Comparison of ENCODE assay signal across 9 mouse cellular contexts in the genomic region with DNA sequence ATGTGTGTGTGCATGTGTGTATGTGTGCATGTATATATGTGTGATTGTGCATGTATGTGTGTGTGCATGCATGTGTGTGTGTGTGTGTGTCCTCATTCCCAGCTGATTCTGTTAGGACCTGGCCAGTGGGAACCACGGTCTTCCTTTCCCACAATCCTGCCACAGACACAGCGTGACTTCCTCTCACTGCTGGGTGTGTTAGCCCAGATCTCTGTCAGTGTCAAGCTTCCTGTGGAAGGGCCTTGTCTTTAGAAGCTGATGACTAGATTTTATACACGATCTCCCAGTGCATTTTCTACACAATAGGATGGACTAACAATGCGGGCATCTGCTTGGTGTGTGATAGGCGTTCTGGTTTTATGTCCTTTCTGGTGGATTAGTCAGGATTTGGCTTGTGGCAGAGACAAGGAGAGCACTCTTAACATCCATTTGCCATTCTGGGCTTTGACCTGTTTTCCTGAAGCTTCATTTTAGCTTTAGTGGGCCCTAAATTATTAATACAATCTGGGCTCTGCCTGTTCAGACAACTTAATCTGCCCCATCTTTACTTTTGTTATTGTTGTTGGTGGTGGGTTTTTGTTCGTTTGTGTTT.
DNase-seq lines count a peak whose midpoint lies in the region; ATAC-seq lines count a peak whose summit lies in the region.
"Had no signal": no experiment of that assay in that cellular context is flagged by ENCODE, and none has a peak within 500 bp of the region (broad histone marks: within the 10 kb centered on the region; RNA-seq: fewer than 3 reads in every experiment).

No protein-coding gene starts in this region.

- no peak for ATAC-seq in neural tube, embryonic 11.5 days (ENCODE audit: insufficient read depth, low FRiP score, low TSS enrichment)
- no peak for ATAC-seq in midbrain, embryonic 12.5 days (ENCODE audit: low FRiP score, low read depth)

- peaks cover 22% of the 10 kb centered on the region for H3K4me1 ChIP-seq in neural tube, embryonic 11.5 days (ENCODE audit: control insufficient read depth, insufficient read depth, low read length)
- peaks cover 26% of the 10 kb centered on the region for H3K4me1 ChIP-seq in midbrain, embryonic 12.5 days
- H3K4me1 ChIP-seq: liver, embryonic 15.5 days had no signal

- H3K9ac ChIP-seq in neural tube, embryonic 11.5 days (ENCODE audit: low read length) = no peak overlapping the region
- no peak overlapping the region for H3K9ac ChIP-seq in midbrain, embryonic 12.5 days (replicated peaks)
- H3K9ac ChIP-seq: liver, embryonic 15.5 days had no signal

- peak overlapping the region; percentile 72 for H3K27ac ChIP-seq in neural tube, embryonic 11.5 days (ENCODE audit: low read depth, low read length)
- H3K27ac ChIP-seq in midbrain, embryonic 12.5 days (replicated peaks) = peak overlapping the region; percentile 75
- H3K27ac ChIP-seq: liver, embryonic 15.5 days had no signal

- no peaks in the 10 kb centered on the region for H3K36me3 ChIP-seq in neural tube, embryonic 11.5 days (ENCODE audit: control insufficient read depth, insufficient read depth, low read length)
- no peaks in the 10 kb centered on the region for H3K36me3 ChIP-seq in midbrain, embryonic 12.5 days
- H3K36me3 ChIP-seq: liver, embryonic 15.5 days had no signal

- H3K4me2 ChIP-seq in neural tube, embryonic 11.5 days (ENCODE audit: low read depth) = no peak overlapping the region
- H3K4me2 ChIP-seq in midbrain, embryonic 12.5 days (replicated peaks) = peak overlapping the region; percentile 25; the same call in 1 of the 2 replicates
- H3K4me2 ChIP-seq: liver, embryonic 15.5 days had no signal

- DNase-seq in neural tube, embryonic 11.5 days (ENCODE audit: low spot score) = peak; percentile 21
- DNase-seq in neural tube, embryonic 10.5 days (ENCODE audit: extremely low spot score, low spot score) = no peak
- peak; percentile 41 to 50 for DNase-seq in cerebellum, postnatal 36 days
- no peak for DNase-seq in thymus, postnatal 0 days (ENCODE audit: low spot score)
- no peak for DNase-seq in right cerebral cortex, postnatal 4 days
- no peak for DNase-seq in adrenal gland, postnatal 10 days
- DNase-seq: kidney, adult 11 months had no signal

- no peak overlapping the region for H3K4me3 ChIP-seq in neural tube, embryonic 11.5 days (ENCODE audit: low read depth, low read length)
- no peak overlapping the region for H3K4me3 ChIP-seq in midbrain, embryonic 12.5 days
- H3K4me3 ChIP-seq: liver, embryonic 15.5 days had no signal

- H3K27me3 ChIP-seq in neural tube, embryonic 11.5 days (ENCODE audit: control insufficient read depth, insufficient read depth, low read length) = no peaks in the 10 kb centered on the region
- no peaks in the 10 kb centered on the region for H3K27me3 ChIP-seq in midbrain, embryonic 12.5 days
- H3K27me3 ChIP-seq: liver, embryonic 15.5 days had no signal

- no peaks in the 10 kb centered on the region for H3K9me3 ChIP-seq in neural tube, embryonic 11.5 days (ENCODE audit: control insufficient read depth, low read length)
- H3K9me3 ChIP-seq in midbrain, embryonic 12.5 days = no peaks in the 10 kb centered on the region
- H3K9me3 ChIP-seq: liver, embryonic 15.5 days had no signal

- 42% methylated on average over 6 of the region's 6 CpGs for WGBS in neural tube, embryonic 11.5 days
- 31% methylated on average over 6 of the region's 6 CpGs for WGBS in midbrain, embryonic 12.5 days

Comparison
In these comparisons a context has a peak if more than half of its experiments do, and no peak if none do; other contexts are left out.
1. DNase-seq: peak in neural tube, embryonic 11.5 days (single experiment) and cerebellum, postnatal 36 days (2 of 2); none in neural tube, embryonic 10.5 days (single experiment), thymus, postnatal 0 days (single experiment), right cerebral cortex, postnatal 4 days (single experiment) and adrenal gland, postnatal 10 days (single experiment).